Mouse (Mus musculus): ENCODE results near the gene Acot4. TPM values are rescaled to one million over a fixed set of nuclear protein-coding genes. Genes with fewer than 3 reads are reported as not detected.
"Not testable (repeated sequence)": the region's sequence is repeated elsewhere in the genome, so short reads cannot be mapped to it uniquely, and the experiment has no call there.

Gene Acot4
- polyA plus RNA-seq, 1 experiment from 2014 or later, result 0.66 TPM

- H3K9ac ChIP-seq (ENCODE audit: low read length), result peak overlapping the region; percentile 73
- no peaks in the 10 kb centered on the region for H3K9me3 ChIP-seq (replicated peaks; ENCODE audit: control insufficient read depth, low read length)
- H3K36me3 ChIP-seq (ENCODE audit: control insufficient read depth, insufficient read depth), result no peaks in the 10 kb centered on the region
- H3K4me3 ChIP-seq (ENCODE audit: low read length), result peak overlapping the region; percentile 58; the same call in 1 of the 2 replicates
- peak overlapping the region; percentile 66 for H3K4me2 ChIP-seq (ENCODE audit: low read depth, low read length)
- no peaks in the 10 kb centered on the region for H3K27me3 ChIP-seq (ENCODE audit: control insufficient read depth, insufficient read depth, low read length)
- WGBS, result 60% methylated on average over 8 of the region's 8 CpGs
- peaks cover 14% of the 10 kb centered on the region for H3K4me1 ChIP-seq (ENCODE audit: control insufficient read depth, insufficient read depth, low read length)
- ATAC-seq (replicated peaks; ENCODE audit: extremely low read depth, insufficient read depth, low FRiP score), result no peak
- H3K27ac ChIP-seq (ENCODE audit: low read length), result peak overlapping the region; percentile 61
These were observed 29.4 kb upstream of the Acot4 start for GRCm38 (mm10) chr12:84008729-84009128.

- H3K9ac ChIP-seq (ENCODE audit: low read length), result peak within 1 kb of the TSS; percentile 73
- H3K4me1 ChIP-seq (ENCODE audit: control insufficient read depth, insufficient read depth, low read length), result peaks cover 14% of the 10 kb centered on the region
- not testable (repeated sequence) for H3K36me3 ChIP-seq (ENCODE audit: control insufficient read depth, insufficient read depth); H3K9me3 ChIP-seq (replicated peaks; ENCODE audit: control insufficient read depth, low read length); H3K27me3 ChIP-seq (ENCODE audit: control insufficient read depth, insufficient read depth, low read length)
- WGBS, result under 1% methylated on average over 51 of the region's 70 CpGs
- H3K4me3 ChIP-seq (ENCODE audit: low read length), result peak within 1 kb of the TSS; percentile 58
- peak within 1 kb of the TSS; percentile 61 for H3K27ac ChIP-seq (ENCODE audit: low read length)
- peak within 1 kb of the TSS; percentile 66 for H3K4me2 ChIP-seq (ENCODE audit: low read depth, low read length)
- ATAC-seq (replicated peaks; ENCODE audit: extremely low read depth, insufficient read depth, low FRiP score), result peak; percentile 92
These were observed 28.8 kb upstream of the Acot4 start, which contains the start of gene Acot1 for GRCm38 (mm10) chr12:84009171-84009965. Gene Acot1 (plus strand): TSS chr12:84009490.

- no peaks in the 10 kb centered on the region for H3K27me3 ChIP-seq (ENCODE audit: control insufficient read depth, insufficient read depth, low read length)
- H3K36me3 ChIP-seq (ENCODE audit: control insufficient read depth, insufficient read depth), result 0 out of 2 replicates have a peak, but pooled peaks cover 3% of the 10 kb centered on the region
- H3K9me3 ChIP-seq (replicated peaks; ENCODE audit: control insufficient read depth, low read length), result no peaks in the 10 kb centered on the region
- WGBS, result 87% methylated on average over 3 of the region's 3 CpGs
- no peak for ATAC-seq (replicated peaks; ENCODE audit: extremely low read depth, insufficient read depth, low FRiP score)
- H3K4me2 ChIP-seq (ENCODE audit: low read depth, low read length), result peak overlapping the region; percentile 66
- no peak overlapping the region; the same call in 1 of the 2 replicates for H3K9ac ChIP-seq (ENCODE audit: low read length)
- peak overlapping the region; percentile 58 for H3K4me3 ChIP-seq (ENCODE audit: low read length)
- no peak overlapping the region for H3K27ac ChIP-seq (ENCODE audit: low read length)
- H3K4me1 ChIP-seq (ENCODE audit: control insufficient read depth, insufficient read depth, low read length), result peaks cover 14% of the 10 kb centered on the region
These were observed 28.0 kb upstream of the Acot4 start for GRCm38 (mm10) chr12:84010201-84010600.

- peak; percentile 42; the same call in 1 of the 2 replicates for ATAC-seq (replicated peaks; ENCODE audit: extremely low read depth, insufficient read depth, low FRiP score)
- WGBS, result 54% methylated on average over 12 of the region's 12 CpGs
- H3K4me2 ChIP-seq (ENCODE audit: low read depth, low read length), result peak overlapping the region; percentile 27; the same call in 1 of the 2 replicates
- H3K4me1 ChIP-seq (ENCODE audit: control insufficient read depth, insufficient read depth, low read length), result peaks cover 14% of the 10 kb centered on the region
- H3K9me3 ChIP-seq (replicated peaks; ENCODE audit: control insufficient read depth, low read length), result no peaks in the 10 kb centered on the region
- H3K27ac ChIP-seq (ENCODE audit: low read length), result no peak overlapping the region
- H3K27me3 ChIP-seq (ENCODE audit: control insufficient read depth, insufficient read depth, low read length), result no peaks in the 10 kb centered on the region
- 0 out of 2 replicates have a peak, but pooled peaks cover 3% of the 10 kb centered on the region for H3K36me3 ChIP-seq (ENCODE audit: control insufficient read depth, insufficient read depth)
- H3K4me3 ChIP-seq (ENCODE audit: low read length), result 0 out of 2 replicates have a peak overlapping the region, but pooled peaks have one; percentile 7
- H3K9ac ChIP-seq (ENCODE audit: low read length), result no peak overlapping the region
These were observed 26.7 kb upstream of the Acot4 start for GRCm38 (mm10) chr12:84011251-84012040.

GRCm38 (mm10) chr12:84013130-84013529 is 25.0 kb upstream of the Acot4 start:
- H3K4me2 ChIP-seq (ENCODE audit: low read depth, low read length), result no peak overlapping the region
- WGBS, result 67% methylated on average over 6 of the region's 6 CpGs
- H3K27ac ChIP-seq (ENCODE audit: low read length), result no peak overlapping the region
- H3K9me3 ChIP-seq (replicated peaks; ENCODE audit: control insufficient read depth, low read length), result no peaks in the 10 kb centered on the region
- peaks cover 14% of the 10 kb centered on the region for H3K4me1 ChIP-seq (ENCODE audit: control insufficient read depth, insufficient read depth, low read length)
- no peak for ATAC-seq (replicated peaks; ENCODE audit: extremely low read depth, insufficient read depth, low FRiP score)
- no peak overlapping the region for H3K4me3 ChIP-seq (ENCODE audit: low read length)
- H3K36me3 ChIP-seq (ENCODE audit: control insufficient read depth, insufficient read depth), result peaks cover 6% of the 10 kb centered on the region; the same call in 1 of the 2 replicates
- no peak overlapping the region; the same call in 1 of the 2 replicates for H3K9ac ChIP-seq (ENCODE audit: low read length)
- H3K27me3 ChIP-seq (ENCODE audit: control insufficient read depth, insufficient read depth, low read length), result no peaks in the 10 kb centered on the region

GRCm38 (mm10) chr12:84013701-84014100 is 24.5 kb upstream of the Acot4 start:
- H3K4me3 ChIP-seq (ENCODE audit: low read length), result no peak overlapping the region
- no peak overlapping the region for H3K9ac ChIP-seq (ENCODE audit: low read length)
- no peak for ATAC-seq (replicated peaks; ENCODE audit: extremely low read depth, insufficient read depth, low FRiP score)
- peaks cover 10% of the 10 kb centered on the region for H3K4me1 ChIP-seq (ENCODE audit: control insufficient read depth, insufficient read depth, low read length)
- no peaks in the 10 kb centered on the region for H3K27me3 ChIP-seq (ENCODE audit: control insufficient read depth, insufficient read depth, low read length)
- H3K4me2 ChIP-seq (ENCODE audit: low read depth, low read length), result no peak overlapping the region
- WGBS, result 93% methylated on average over 7 of the region's 7 CpGs
- H3K9me3 ChIP-seq (replicated peaks; ENCODE audit: control insufficient read depth, low read length), result no peaks in the 10 kb centered on the region
- peaks cover 6% of the 10 kb centered on the region; the same call in 1 of the 2 replicates for H3K36me3 ChIP-seq (ENCODE audit: control insufficient read depth, insufficient read depth)
- H3K27ac ChIP-seq (ENCODE audit: low read length), result no peak overlapping the region

GRCm38 (mm10) chr12:84020528-84020927 is 17.7 kb upstream of the Acot4 start:
- not testable (repeated sequence) for H3K4me3 ChIP-seq (ENCODE audit: low read length); H3K27me3 ChIP-seq (ENCODE audit: control insufficient read depth, insufficient read depth, low read length); H3K9me3 ChIP-seq (replicated peaks; ENCODE audit: control insufficient read depth, low read length); H3K36me3 ChIP-seq (ENCODE audit: control insufficient read depth, insufficient read depth); H3K9ac ChIP-seq (ENCODE audit: low read length); H3K4me1 ChIP-seq (ENCODE audit: control insufficient read depth, insufficient read depth, low read length); H3K4me2 ChIP-seq (ENCODE audit: low read depth, low read length)
- peak overlapping the region; percentile 62; the same call in 1 of the 2 replicates for H3K27ac ChIP-seq (ENCODE audit: low read length)
- ATAC-seq (replicated peaks; ENCODE audit: extremely low read depth, insufficient read depth, low FRiP score), result peak; percentile 93
- 16% methylated on average over 7 of the region's 7 CpGs for WGBS

GRCm38 (mm10) chr12:84022266-84022665 is 15.9 kb upstream of the Acot4 start:
- H3K4me3 ChIP-seq (ENCODE audit: low read length); H3K4me2 ChIP-seq (ENCODE audit: low read depth, low read length); H3K36me3 ChIP-seq (ENCODE audit: control insufficient read depth, insufficient read depth); H3K27me3 ChIP-seq (ENCODE audit: control insufficient read depth, insufficient read depth, low read length); ATAC-seq (replicated peaks; ENCODE audit: extremely low read depth, insufficient read depth, low FRiP score); H3K9ac ChIP-seq (ENCODE audit: low read length); H3K4me1 ChIP-seq (ENCODE audit: control insufficient read depth, insufficient read depth, low read length); H3K9me3 ChIP-seq (replicated peaks; ENCODE audit: control insufficient read depth, low read length); H3K27ac ChIP-seq (ENCODE audit: low read length): not testable (repeated sequence)
- WGBS, result 90% methylated on average over 4 of the region's 4 CpGs
